Mouse (Mus musculus) urinary bladder, adult 18-20 months (tissue): Measurements from ENCODE around the gene Atg4c.

Experiments used
- DNase-seq, 2 experiments: peaks; one replicate each; pipeline ENCODE4 v3.0.0; 2022; ENCODE audit warnings: low spot score in 2 of 2, mixed read lengths in 2 of 2

Atg4c gene

GRCm38 (mm10) chr4:99186412-99187125 lies 7.2 kb upstream of the Atg4c start:
- no peak for DNase-seq

GRCm38 (mm10) chr4:99192640-99193039 lies 1.1 kb upstream of the Atg4c start:
- DNase-seq: no peak

GRCm38 (mm10) chr4:99193214-99193613 lies 520 bp upstream of the Atg4c start:
- DNase-seq: no peak

GRCm38 (mm10) chr4:99194826-99195225 lies 1.1 kb downstream of the Atg4c start:
- no peak for DNase-seq

GRCm38 (mm10) chr4:99198721-99199120 lies 5.0 kb downstream of the Atg4c start:
- DNase-seq: no peak

GRCm38 (mm10) chr4:99199757-99200251 lies 6.1 kb downstream of the Atg4c start:
- DNase-seq: peak; percentile 13 to 17

- DNase-seq: no peak
Observed at GRCm38 (mm10) chr4:99200383-99201136, 6.8 kb downstream of the Atg4c start.

- no peak for DNase-seq
Observed at GRCm38 (mm10) chr4:99205773-99206172, 12.0 kb downstream of the Atg4c start.

GRCm38 (mm10) chr4:99206356-99206755 lies 12.6 kb downstream of the Atg4c start:
- DNase-seq: no peak

GRCm38 (mm10) chr4:99210087-99210486 lies 16.4 kb downstream of the Atg4c start:
- no peak for DNase-seq

- no peak for DNase-seq
Observed at GRCm38 (mm10) chr4:99211606-99212005, 17.9 kb downstream of the Atg4c start.

- DNase-seq: no peak
Observed at GRCm38 (mm10) chr4:99213123-99213522, 19.4 kb downstream of the Atg4c start.

GRCm38 (mm10) chr4:99222221-99222620 lies 28.5 kb downstream of the Atg4c start:
- no peak for DNase-seq

- no peak for DNase-seq
Observed at GRCm38 (mm10) chr4:99224790-99225189, 31.1 kb downstream of the Atg4c start.

- DNase-seq: peak in 1 of 2 experiments; percentile 11
Observed at GRCm38 (mm10) chr4:99227226-99227625, 33.5 kb downstream of the Atg4c start.

- no peak for DNase-seq
Observed at GRCm38 (mm10) chr4:99229371-99229770, 35.6 kb downstream of the Atg4c start.

GRCm38 (mm10) chr4:99235203-99235856 lies 41.6 kb downstream of the Atg4c start:
- no peak for DNase-seq

GRCm38 (mm10) chr4:99238305-99238704 lies 44.6 kb downstream of the Atg4c start:
- DNase-seq: no peak

GRCm38 (mm10) chr4:99241674-99242073 lies 47.9 kb downstream of the Atg4c start:
- no peak for DNase-seq

- DNase-seq: no peak
Observed at GRCm38 (mm10) chr4:99249358-99249757, 55.6 kb downstream of the Atg4c start.

GRCm38 (mm10) chr4:99249826-99250225 lies 56.1 kb downstream of the Atg4c start:
- no peak for DNase-seq

GRCm38 (mm10) chr4:99252957-99253356 lies 59.2 kb downstream of the Atg4c start:
- DNase-seq: no peak
